20 mouse cellular contexts compared by ENCODE assay signal in the genomic region with DNA sequence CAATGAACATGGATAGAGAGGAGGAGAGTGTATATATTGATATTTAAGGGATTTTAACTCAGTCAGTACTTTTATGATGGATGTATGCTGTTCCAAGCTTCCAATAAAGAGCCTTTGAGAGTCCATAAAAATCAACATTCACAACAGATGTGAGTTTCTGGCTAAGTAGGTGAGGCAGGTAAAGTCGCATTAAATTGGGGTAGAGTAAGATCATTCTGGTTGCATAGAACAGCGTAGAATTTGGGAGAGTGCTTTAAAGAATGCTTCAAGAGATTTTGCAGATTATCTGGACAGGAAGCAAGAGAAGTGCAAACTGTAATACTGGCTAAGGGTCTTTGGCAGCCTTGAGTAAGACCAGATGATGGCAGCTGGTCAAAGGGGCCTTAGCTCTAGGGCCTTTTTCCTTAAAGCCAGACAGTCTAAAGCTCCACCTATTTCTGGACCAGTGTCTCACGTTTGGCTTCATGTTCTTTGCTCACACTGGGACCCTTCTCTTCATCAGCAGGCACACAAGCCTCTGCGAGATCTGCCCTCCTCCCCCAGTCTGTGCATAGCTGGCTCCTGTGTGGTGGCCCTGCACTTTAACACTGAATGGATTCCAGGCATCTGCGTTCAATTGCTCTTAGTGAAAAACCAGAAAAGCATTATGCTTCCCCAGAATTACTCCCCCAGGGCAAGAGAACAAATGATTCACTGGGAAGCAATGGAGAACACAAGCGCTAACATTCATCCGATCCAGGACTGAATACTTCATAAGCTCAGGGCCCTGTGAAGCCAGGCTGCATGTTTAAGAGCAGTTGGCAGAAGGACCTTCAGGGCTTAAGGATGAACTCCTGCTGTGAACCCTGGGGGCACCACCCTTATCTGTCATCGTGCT.
A peak's percentile ranks its signal among the peaks of the same experiment; 100 is the strongest.
DNase-seq lines count a peak whose midpoint lies in the region; ATAC-seq lines count a peak whose summit lies in the region.
"Had no signal": no experiment of that assay in that cellular context is flagged by ENCODE, and none has a peak within 500 bp of the region (broad histone marks: within the 10 kb centered on the region; RNA-seq: fewer than 3 reads in every experiment).

No protein-coding gene starts in this region.

- 0 out of 2 replicates have a peak, but pooled peaks cover 4% of the 10 kb centered on the region for H3K4me1 ChIP-seq in embryonic facial prominence, embryonic 14.5 days (ENCODE audit: control insufficient read depth, insufficient read depth, low read length)
- H3K4me1 ChIP-seq: liver, embryonic 15.5 days had no signal

- intact Hi-C loops in heart, postnatal 14 days (cut with DNase I): no loop called here
- intact Hi-C loops in gastrocnemius, postnatal 36 days (cut with DNase I): no loop called here

- ATAC-seq in embryonic facial prominence, embryonic 14.5 days (ENCODE audit: low read depth): no peak; the same call in 1 of the 2 replicates
- no peak for ATAC-seq in cerebellum, adult (ENCODE audit: insufficient number of reproducible peaks, low FRiP score, low TSS enrichment)
- ATAC-seq: forebrain, postnatal 0 days; hindbrain, postnatal 0 days had no signal

- H3K9me3 ChIP-seq in embryonic facial prominence, embryonic 14.5 days (ENCODE audit: control insufficient read depth, low read length): no peaks in the 10 kb centered on the region
- H3K9me3 ChIP-seq: embryonic facial prominence, embryonic 12.5 days; hindbrain, embryonic 10.5 days; liver, embryonic 15.5 days had no signal

- 32% methylated on average over 8 of the region's 8 CpGs for WGBS in embryonic facial prominence, embryonic 14.5 days

- H3K27ac ChIP-seq in embryonic facial prominence, embryonic 14.5 days (replicated peaks; ENCODE audit: low read depth, low read length): no peak overlapping the region
- H3K27ac ChIP-seq: embryonic facial prominence, embryonic 12.5 days; hindbrain, embryonic 10.5 days; hindbrain, postnatal 0 days; liver, embryonic 15.5 days had no signal

- peak; percentile 88 for DNase-seq in heart, adult 11 months
- no peak for DNase-seq in heart, postnatal 14 days
- DNase-seq in Muller cell, postnatal 12 days (ENCODE audit: inconsistent ontology term): peak; percentile 5
- peak; percentile 58 for DNase-seq in embryonic facial prominence, embryonic 14.5 days (ENCODE audit: low spot score)
- DNase-seq in gastrocnemius, postnatal 36 days: peak; percentile 14 to 19
- DNase-seq in T-cell, adult 2 months (ENCODE audit: low spot score): no peak
- no peak for DNase-seq in right cerebral cortex, adult 2 months (ENCODE audit: low spot score in 2 of 2)
- DNase-seq: adrenal gland, postnatal 36 days; cerebellum, adult 2 months; cerebellum, postnatal 36 days; forebrain, postnatal 0 days; kidney, adult 11 months; kidney, postnatal 10 days; thymus, postnatal 25 days had no signal

- H3K4me3 ChIP-seq in embryonic facial prominence, embryonic 14.5 days (ENCODE audit: low read depth, low read length): no peak overlapping the region
- H3K4me3 ChIP-seq: embryonic facial prominence, embryonic 12.5 days; hindbrain, embryonic 10.5 days; liver, embryonic 15.5 days had no signal

- no peak overlapping the region for H3K4me2 ChIP-seq in embryonic facial prominence, embryonic 14.5 days (ENCODE audit: low read depth, low read length)
- H3K4me2 ChIP-seq: embryonic facial prominence, embryonic 12.5 days; liver, embryonic 15.5 days had no signal

- H3K36me3 ChIP-seq in embryonic facial prominence, embryonic 14.5 days (ENCODE audit: control insufficient read depth, insufficient read depth, low read length): no peaks in the 10 kb centered on the region
- H3K36me3 ChIP-seq: embryonic facial prominence, embryonic 12.5 days; G1E; hindbrain, embryonic 10.5 days; liver, embryonic 15.5 days had no signal

- H3K9ac ChIP-seq in embryonic facial prominence, embryonic 14.5 days (ENCODE audit: low read depth, low read length): no peak overlapping the region
- H3K9ac ChIP-seq: embryonic facial prominence, embryonic 12.5 days; forebrain, postnatal 0 days; liver, embryonic 15.5 days had no signal

- H3K27me3 ChIP-seq in embryonic facial prominence, embryonic 14.5 days (replicated peaks; ENCODE audit: control insufficient read depth, insufficient read depth, low read length): no peaks in the 10 kb centered on the region
- H3K27me3 ChIP-seq: embryonic facial prominence, embryonic 12.5 days; liver, embryonic 15.5 days had no signal

Comparison
In these comparisons a context has a peak if more than half of its experiments do, and no peak if none do; other contexts are left out.
1. DNase-seq: peak in heart, adult 11 months (single experiment), Muller cell, postnatal 12 days (single experiment), embryonic facial prominence, embryonic 14.5 days (single experiment) and gastrocnemius, postnatal 36 days (2 of 2); none in heart, postnatal 14 days (0 of 2), T-cell, adult 2 months (single experiment) and right cerebral cortex, adult 2 months (0 of 2).